Mouse (Mus musculus) layer of hippocampus, adult 9-11 months (tissue): ENCODE results near the gene Slc15a3.

Experiments used
- DNase-seq: peaks from one replicate; pipeline ENCODE4 v3.0.0; 2022

The Slc15a3 gene

DNA sequence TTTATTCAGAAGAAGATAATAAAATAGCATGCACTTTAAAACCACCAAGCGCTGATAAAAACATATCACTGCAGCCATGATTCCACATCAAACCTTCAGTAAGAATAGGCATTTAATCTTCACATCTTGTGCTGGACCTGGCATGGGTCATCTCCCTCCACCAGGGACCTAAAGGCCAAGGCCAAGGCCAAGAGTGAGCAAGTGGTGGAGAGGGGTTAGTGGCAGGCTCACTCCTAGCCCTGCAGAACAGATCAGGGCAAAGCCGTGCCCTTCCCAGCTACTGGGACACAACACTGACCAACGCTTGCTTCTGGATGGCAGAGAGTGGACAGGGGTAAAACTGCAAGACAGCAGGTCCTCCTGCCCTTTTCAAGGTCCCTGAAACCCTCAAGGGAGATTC lies 31.1 kb downstream of the Slc15a3 start:
- no peak for DNase-seq

- no peak for DNase-seq
Measured at GRCm38 (mm10) chr19:10871328-10871961, 31.9 kb downstream of the Slc15a3 start.

- DNase-seq = peak; percentile 45
Measured at GRCm38 (mm10) chr19:10878201-10878837, 38.8 kb downstream of the Slc15a3 start.

DNA sequence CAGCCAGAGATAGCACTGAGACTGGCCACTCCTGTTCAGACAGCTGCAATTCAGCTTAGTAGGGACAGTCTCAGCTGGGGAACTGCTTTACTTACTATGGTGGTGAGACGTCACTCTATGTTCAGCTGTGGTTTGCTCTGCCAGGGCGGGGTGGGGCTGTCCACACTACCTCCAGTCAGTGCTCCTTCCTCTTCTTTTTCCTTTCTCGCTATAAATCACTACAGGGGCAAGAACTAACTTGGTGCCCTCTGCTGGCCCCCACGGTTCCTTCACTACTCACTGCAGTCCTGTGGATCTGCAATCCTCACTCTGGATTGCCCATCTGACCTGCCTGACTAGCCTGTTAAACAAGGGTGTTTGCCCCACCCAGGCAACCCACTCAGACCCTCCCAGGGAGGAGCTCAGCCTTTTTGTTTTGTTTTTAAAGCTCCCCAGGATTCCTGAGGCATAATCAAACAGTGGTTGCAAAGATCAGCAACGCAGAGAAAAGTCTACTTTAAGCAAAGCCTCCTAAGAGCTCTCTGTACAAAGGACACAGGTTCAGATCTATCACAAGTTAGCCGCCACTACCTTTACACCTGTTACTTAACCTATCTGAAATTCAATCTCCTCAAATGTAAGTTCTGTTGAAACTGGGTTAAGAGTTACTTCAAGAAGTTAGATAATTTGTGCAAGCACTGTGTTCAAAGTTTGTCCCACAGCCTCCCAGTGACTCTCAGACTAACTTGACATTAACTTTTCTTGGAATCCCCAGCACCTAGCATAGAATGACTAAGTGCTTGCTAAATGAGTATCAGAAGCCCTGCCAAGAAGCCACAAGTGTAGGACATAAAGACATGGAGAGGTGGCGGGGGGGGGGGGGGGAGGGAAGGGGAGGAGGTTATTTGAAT lies 40.8 kb downstream of the Slc15a3 start:
- peak; percentile 65 for DNase-seq

DNA sequence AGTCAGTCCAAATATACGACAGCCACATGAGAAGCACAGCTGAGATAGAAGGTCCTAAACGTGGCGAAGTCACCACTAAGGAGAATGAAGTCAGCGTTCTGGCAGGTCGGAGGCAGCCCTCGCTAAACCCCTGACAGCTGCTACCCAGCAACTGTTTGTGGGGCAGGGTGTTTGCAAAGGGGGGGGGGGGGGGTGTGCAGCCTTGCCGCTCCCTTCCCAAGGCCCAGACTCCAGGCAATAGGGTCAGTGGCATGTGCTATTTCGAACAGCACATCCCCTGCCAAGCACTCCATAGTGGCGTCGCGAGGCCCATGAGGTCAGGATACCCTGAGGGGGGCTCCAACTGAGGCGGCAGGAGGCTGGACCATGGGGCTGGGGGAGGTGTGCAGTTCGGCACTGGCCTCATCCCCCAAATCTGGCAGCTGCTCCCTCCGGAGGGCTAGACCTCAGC lies 41.5 kb downstream of the Slc15a3 start:
- DNase-seq = no peak

GRCm38 (mm10) chr19:10881426-10882154 lies 42.1 kb downstream of the Slc15a3 start, which contains the start of gene Tmem109:
Tmem109 (minus strand) TSS chr19:10882001.
- peak; percentile 95 for DNase-seq

GRCm38 (mm10) chr19:10892201-10892600 lies 52.7 kb downstream of the Slc15a3 start:
- no peak for DNase-seq

DNA sequence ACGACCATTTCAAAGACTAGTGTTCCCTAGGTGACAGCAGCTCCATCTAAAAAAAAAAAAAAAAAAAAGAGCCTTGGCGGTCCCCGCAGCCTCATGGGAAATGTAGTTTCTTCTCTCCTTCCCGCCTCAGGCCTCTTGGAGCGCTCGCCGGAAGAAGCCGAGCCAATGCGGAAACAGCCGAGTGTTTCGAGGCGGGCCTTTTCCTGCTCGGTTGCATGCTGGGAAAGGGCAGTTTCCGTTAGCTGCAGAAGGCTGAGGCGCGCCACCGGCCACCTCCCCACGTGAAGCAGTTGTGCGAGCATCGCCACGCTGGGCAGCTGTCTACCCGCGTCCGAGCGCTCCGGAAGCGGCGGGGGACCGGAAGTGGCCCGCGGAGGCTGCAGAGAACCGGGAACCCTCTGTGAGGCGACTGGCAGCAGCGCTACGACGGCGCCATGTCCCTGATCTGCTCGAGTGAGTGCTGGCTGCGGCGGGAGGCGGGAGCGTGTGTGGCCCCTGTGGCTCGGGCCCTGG lies 55.5 kb downstream of the Slc15a3 start, which contains the start of gene Prpf19:
Prpf19 (plus strand) TSS at position 216 of the 513 bp plus-strand sequence.
- DNase-seq = peak; percentile 97

GRCm38 (mm10) chr19:10895708-10896107 lies 56.2 kb downstream of the Slc15a3 start:
- DNase-seq = no peak

DNA sequence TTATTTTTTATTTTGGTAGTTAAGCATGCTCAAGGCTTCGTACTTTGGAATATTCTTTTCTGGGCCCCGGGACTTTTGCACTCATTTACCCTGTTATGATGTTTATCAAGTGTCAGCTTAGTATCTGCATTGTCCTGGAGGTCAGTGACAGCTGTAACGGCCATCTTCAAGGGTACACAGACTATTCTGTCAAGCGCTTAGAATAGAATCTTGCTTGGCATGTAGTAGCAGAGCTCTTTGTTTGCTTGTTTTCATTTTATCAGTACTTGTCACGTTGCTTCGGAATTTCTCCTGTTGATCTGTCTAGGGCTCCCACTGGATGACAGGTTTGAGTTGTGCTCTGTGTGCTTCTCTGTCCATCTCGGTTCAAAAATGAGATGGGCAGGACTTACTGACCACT lies 57.3 kb downstream of the Slc15a3 start:
- DNase-seq = no peak

GRCm38 (mm10) chr19:10897491-10897890 lies 58.0 kb downstream of the Slc15a3 start:
- DNase-seq = no peak

GRCm38 (mm10) chr19:10900315-10900714 lies 60.8 kb downstream of the Slc15a3 start:
- no peak for DNase-seq

DNA sequence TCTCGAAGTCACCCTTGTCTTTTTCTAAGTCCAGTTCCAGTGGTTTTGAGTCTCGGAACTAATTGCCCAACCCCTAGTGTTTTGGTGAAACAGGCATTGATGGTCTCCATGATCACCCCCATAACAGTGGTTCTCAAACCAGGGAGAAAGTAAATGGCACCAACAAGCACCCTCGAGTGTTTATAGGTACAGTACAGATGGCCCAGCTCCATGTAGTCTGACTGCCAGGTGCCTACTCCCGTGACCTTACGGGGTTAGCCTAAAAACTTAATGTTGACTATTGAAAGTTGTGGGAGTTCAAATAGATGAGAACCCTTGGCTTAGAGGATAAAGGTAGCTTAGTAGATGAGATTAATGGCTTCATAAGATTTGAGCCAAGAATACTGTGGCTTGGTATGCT lies 61.5 kb downstream of the Slc15a3 start:
- DNase-seq = no peak

DNA sequence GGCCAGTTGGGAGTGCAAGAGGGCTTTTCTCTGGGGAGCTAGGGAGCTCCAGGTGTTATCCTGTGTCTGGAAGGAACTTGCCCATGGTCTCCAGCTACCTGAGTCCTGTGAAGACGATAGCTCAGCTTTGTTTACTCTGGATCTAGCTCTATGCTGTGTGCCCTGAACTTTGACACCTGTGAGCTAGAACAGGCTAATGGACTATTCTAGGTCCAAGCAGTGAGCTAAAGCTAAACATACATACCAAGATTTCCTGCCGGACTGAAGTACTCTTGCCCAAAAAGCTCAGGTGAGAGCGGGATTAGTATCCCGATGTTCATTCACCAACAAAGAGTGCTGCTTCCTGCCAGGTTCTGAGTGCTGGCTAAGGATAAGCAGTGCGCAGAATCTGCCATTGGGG lies 65.0 kb downstream of the Slc15a3 start:
- DNase-seq = no peak

- peak; percentile 84 for DNase-seq
Measured at GRCm38 (mm10) chr19:10904927-10905727, 65.6 kb downstream of the Slc15a3 start.

DNA sequence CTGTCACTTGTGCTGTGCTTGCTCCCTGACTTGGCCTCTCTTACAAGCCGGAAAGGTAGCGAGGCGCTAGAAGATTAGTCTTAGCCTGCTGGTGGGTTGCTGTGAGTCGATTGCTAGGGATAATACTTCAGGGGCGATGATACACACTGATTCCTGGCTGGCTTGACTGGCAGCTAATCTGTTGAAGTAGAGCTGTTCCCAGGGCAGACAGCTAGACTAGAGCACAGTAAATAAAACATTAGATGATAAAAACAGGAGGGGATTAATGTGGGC lies 66.1 kb downstream of the Slc15a3 start:
- DNase-seq = no peak

GRCm38 (mm10) chr19:10907891-10908290 lies 68.4 kb downstream of the Slc15a3 start:
- peak; percentile 32 for DNase-seq
